Mouse (Mus musculus): ENCODE results near the gene F7.

The F7 gene

GRCm38 (mm10) chr8:13025487-13026224, at the start of gene F7:
Gene F7, plus strand, starts transcription at chr8:13026034.
- peak; percentile 45 to 57 for DNase-seq

GRCm38 (mm10) chr8:12976290-12976689, 49.5 kb upstream of the F7 start:
- DNase-seq: no peak

- DNase-seq: no peak
Observed at GRCm38 (mm10) chr8:12976723-12977122, 49.1 kb upstream of the F7 start.

GRCm38 (mm10) chr8:12977325-12977724, 48.5 kb upstream of the F7 start:
- no peak for DNase-seq

GRCm38 (mm10) chr8:12978308-12978707, 47.5 kb upstream of the F7 start:
- DNase-seq: no peak

- peak; percentile 72 to 84 for DNase-seq
Observed at GRCm38 (mm10) chr8:12978726-12979125, 47.1 kb upstream of the F7 start.

GRCm38 (mm10) chr8:12983681-12984467, 42.0 kb upstream of the F7 start:
- no peak for DNase-seq

GRCm38 (mm10) chr8:12984601-12985243, 41.1 kb upstream of the F7 start:
- DNase-seq: no peak

GRCm38 (mm10) chr8:12985259-12985658, 40.6 kb upstream of the F7 start:
- no peak for DNase-seq

- no peak for DNase-seq
Observed at GRCm38 (mm10) chr8:12987571-12987970, 38.3 kb upstream of the F7 start.

- DNase-seq: peak in 1 of 2 experiments; percentile 15
Observed at GRCm38 (mm10) chr8:12988722-12989430, 37.0 kb upstream of the F7 start.

- no peak for DNase-seq
Observed at GRCm38 (mm10) chr8:12991411-12991810, 34.4 kb upstream of the F7 start.

GRCm38 (mm10) chr8:12994468-12994867, 31.4 kb upstream of the F7 start:
- no peak for DNase-seq

GRCm38 (mm10) chr8:12995481-12995880, 30.4 kb upstream of the F7 start:
- DNase-seq: peak in 1 of 2 experiments; percentile 9

- DNase-seq: no peak
Observed at GRCm38 (mm10) chr8:12996831-12997275, 29.0 kb upstream of the F7 start.

GRCm38 (mm10) chr8:12998331-12998730, 27.5 kb upstream of the F7 start:
- DNase-seq: no peak

- DNase-seq: peak in 1 of 2 experiments; percentile 11
Observed at GRCm38 (mm10) chr8:12999793-13000192, 26.0 kb upstream of the F7 start.

- DNase-seq: no peak
Observed at GRCm38 (mm10) chr8:13007458-13007857, 18.4 kb upstream of the F7 start.

GRCm38 (mm10) chr8:13010313-13010712, 15.5 kb upstream of the F7 start:
- DNase-seq: no peak

- no peak for DNase-seq
Observed at GRCm38 (mm10) chr8:13019560-13019959, 6.3 kb upstream of the F7 start.

- no peak for DNase-seq
Observed at GRCm38 (mm10) chr8:13021830-13022229, 4.0 kb upstream of the F7 start.

- no peak for DNase-seq
Observed at GRCm38 (mm10) chr8:13027615-13028014, 1.8 kb downstream of the F7 start.

- no peak for DNase-seq
Observed at GRCm38 (mm10) chr8:13028482-13028881, 2.6 kb downstream of the F7 start.
